Mouse (Mus musculus): ENCODE measurements around the gene Pex3. TPM values are rescaled to one million over a fixed set of nuclear protein-coding genes. Genes with fewer than 3 reads are reported as not detected.
"Not testable (repeated sequence)": the region's sequence is repeated elsewhere in the genome, so short reads cannot be mapped to it uniquely, and the experiment has no call there.

The Pex3 gene
- polyA plus RNA-seq, 1 experiment from 2014 or later: 28.9 TPM

DNA sequence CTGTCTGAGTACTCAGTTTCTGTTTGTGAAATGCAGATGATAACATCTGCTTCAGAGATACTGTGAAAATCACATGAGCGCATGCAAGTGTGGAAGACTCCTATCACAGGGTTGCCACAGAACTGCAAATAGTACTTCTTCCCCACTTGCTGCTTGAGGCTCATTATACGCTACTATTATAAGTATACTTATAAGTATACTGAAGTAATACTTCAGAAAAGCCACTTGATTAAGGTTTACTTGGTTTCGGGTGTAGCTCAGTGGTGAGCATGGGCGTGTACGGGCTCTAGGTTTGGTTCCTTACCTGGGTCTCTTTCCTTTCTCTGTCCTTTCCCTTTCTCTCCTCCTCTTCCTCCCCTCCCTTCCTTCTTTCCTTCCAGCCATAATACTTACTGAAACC lies 11.2 kb downstream of the Pex3 start:
- no peak overlapping the region for H3K9ac ChIP-seq (replicated peaks; ENCODE audit: low read length)
- WGBS: 91% methylated on average over 5 of the region's 5 CpGs
- peaks cover 22% of the 10 kb centered on the region; the same call in 1 of the 2 replicates for H3K36me3 ChIP-seq (ENCODE audit: insufficient read depth, low read length)
- H3K27ac ChIP-seq (ENCODE audit: low read length): no peak overlapping the region
- no peaks in the 10 kb centered on the region for H3K9me3 ChIP-seq (ENCODE audit: low read length)
- no peak overlapping the region for H3K4me3 ChIP-seq (ENCODE audit: low read length)
- no peaks in the 10 kb centered on the region for H3K27me3 ChIP-seq (ENCODE audit: insufficient read depth, low read length)
- ATAC-seq (ENCODE audit: low FRiP score, low TSS enrichment): no peak
- H3K4me2 ChIP-seq (replicated peaks; ENCODE audit: low read depth, low read length): no peak overlapping the region
- no peaks in the 10 kb centered on the region for H3K4me1 ChIP-seq (ENCODE audit: insufficient read depth, low read length)

DNA sequence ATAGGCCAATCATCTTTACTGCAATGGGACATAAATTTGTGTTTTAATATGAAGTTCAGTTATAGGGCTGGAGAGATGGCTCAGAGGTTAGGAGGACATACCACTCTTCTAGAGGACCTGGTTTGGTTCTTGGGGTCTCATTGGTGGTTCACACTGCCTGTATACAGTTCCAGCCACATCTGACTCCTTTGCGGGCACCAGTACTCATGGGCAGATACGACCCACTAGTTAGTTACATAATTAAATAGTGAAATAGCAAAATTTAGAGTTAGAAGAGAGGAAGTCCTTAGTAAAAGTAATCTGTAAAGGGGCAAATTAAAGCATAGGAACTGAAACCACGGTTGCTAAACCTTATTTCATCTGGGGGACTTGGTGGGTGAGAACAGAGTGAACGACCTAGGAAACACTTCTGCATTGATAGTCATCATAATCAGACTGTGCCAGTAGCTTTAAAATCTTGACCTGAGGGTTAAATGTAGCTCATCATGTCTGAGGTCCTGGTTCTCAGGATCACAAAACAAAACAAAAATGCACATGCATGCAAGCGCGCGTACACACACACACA lies 13.1 kb downstream of the Pex3 start:
- H3K27ac ChIP-seq (ENCODE audit: low read length): no peak overlapping the region
- no peak for ATAC-seq (ENCODE audit: low FRiP score, low TSS enrichment)

DNA sequence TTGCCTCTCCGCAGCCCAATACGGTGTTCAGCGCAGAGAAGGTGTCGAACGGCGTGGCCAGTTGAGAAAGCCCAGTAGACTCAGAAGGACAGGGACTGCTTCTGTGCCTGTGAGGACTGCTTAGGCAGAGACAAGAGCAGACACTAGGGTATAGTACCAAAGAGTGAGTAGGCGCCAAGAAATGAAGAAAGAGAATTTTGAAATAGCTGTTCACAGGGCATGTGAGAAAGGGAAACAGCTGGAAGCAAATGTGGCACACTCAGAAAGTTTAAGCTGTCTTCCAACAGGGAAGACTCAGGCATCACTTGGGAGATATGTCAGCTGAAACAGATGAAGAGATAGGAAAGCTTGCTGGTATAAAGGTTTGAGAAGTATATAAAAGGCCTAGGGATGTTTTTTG lies 16.2 kb downstream of the Pex3 start:
- no peak overlapping the region for H3K27ac ChIP-seq (ENCODE audit: low read length)
- H3K4me3 ChIP-seq (ENCODE audit: low read length): no peak overlapping the region
- H3K36me3 ChIP-seq (ENCODE audit: insufficient read depth, low read length): peaks cover 20% of the 10 kb centered on the region; the same call in 1 of the 2 replicates
- H3K9ac ChIP-seq (replicated peaks; ENCODE audit: low read length): no peak overlapping the region
- ATAC-seq (ENCODE audit: low FRiP score, low TSS enrichment): no peak
- no peak overlapping the region for H3K4me2 ChIP-seq (replicated peaks; ENCODE audit: low read depth, low read length)
- WGBS: 95% methylated on average over 7 of the region's 7 CpGs
- no peaks in the 10 kb centered on the region for H3K4me1 ChIP-seq (ENCODE audit: insufficient read depth, low read length)
- no peaks in the 10 kb centered on the region for H3K9me3 ChIP-seq (ENCODE audit: low read length)
- no peaks in the 10 kb centered on the region for H3K27me3 ChIP-seq (ENCODE audit: insufficient read depth, low read length)

More for the DNA sequence above, 13.1 kb downstream of the Pex3 start:
- no peaks in the 10 kb centered on the region for H3K4me1 ChIP-seq (ENCODE audit: insufficient read depth, low read length)
- H3K4me3 ChIP-seq (ENCODE audit: low read length): no peak overlapping the region
- H3K4me2 ChIP-seq (replicated peaks; ENCODE audit: low read depth, low read length): no peak overlapping the region
- no peak overlapping the region for H3K9ac ChIP-seq (replicated peaks; ENCODE audit: low read length)
- no peaks in the 10 kb centered on the region for H3K9me3 ChIP-seq (ENCODE audit: low read length)
- peaks cover 19% of the 10 kb centered on the region; the same call in 1 of the 2 replicates for H3K36me3 ChIP-seq (ENCODE audit: insufficient read depth, low read length)
- 95% methylated on average over 7 of the region's 7 CpGs for WGBS
- no peaks in the 10 kb centered on the region for H3K27me3 ChIP-seq (ENCODE audit: insufficient read depth, low read length)

DNA sequence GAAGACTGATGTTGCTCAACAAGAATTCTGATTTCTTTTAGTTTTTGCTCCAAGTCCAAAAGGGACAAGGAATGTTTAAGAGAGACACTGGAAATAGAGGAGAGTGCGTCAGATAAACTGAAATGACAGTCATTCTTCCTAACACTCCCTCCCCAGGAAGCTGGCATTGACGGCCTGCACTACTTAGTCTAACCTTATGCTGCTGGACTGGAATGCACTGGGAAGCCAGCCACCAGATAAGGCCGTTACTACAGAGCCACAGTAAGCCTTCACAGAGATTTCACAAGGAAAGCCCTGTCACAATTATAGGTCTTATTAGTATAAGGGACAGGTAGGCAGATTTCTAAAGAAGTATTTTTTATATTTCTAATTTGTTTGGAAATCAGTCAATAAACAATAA lies 18.2 kb downstream of the Pex3 start:
- H3K9me3 ChIP-seq (ENCODE audit: low read length): no peaks in the 10 kb centered on the region
- 92% methylated on average over 3 of the region's 3 CpGs for WGBS
- H3K9ac ChIP-seq (replicated peaks; ENCODE audit: low read length): no peak overlapping the region
- no peaks in the 10 kb centered on the region for H3K4me1 ChIP-seq (ENCODE audit: insufficient read depth, low read length)
- no peak for ATAC-seq (ENCODE audit: low FRiP score, low TSS enrichment)
- H3K27ac ChIP-seq (ENCODE audit: low read length): no peak overlapping the region
- H3K27me3 ChIP-seq (ENCODE audit: insufficient read depth, low read length): no peaks in the 10 kb centered on the region
- no peak overlapping the region for H3K4me2 ChIP-seq (replicated peaks; ENCODE audit: low read depth, low read length)
- peaks cover 23% of the 10 kb centered on the region; the same call in 1 of the 2 replicates for H3K36me3 ChIP-seq (ENCODE audit: insufficient read depth, low read length)
- H3K4me3 ChIP-seq (ENCODE audit: low read length): no peak overlapping the region

DNA sequence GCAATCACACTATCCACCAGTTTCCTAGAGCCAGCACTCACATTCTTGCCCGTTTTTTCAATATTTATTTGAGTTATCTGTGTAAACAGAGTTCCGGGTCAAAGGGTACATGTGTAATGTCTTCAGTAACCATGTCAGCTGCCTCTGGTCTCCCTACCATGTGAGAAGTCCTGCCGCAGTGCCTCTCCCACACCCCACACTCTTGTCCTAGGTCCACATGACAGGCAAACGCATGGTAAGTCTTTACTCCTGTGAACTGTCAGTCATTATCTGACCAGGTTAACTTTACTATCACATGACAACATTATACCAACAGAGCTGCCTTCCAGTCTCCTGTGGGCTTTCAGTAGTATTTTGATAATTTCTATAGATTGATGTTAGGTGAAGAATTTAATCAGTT lies 24.8 kb downstream of the Pex3 start:
- ATAC-seq (ENCODE audit: low FRiP score, low TSS enrichment): no peak
- Histone ChIP-seq H3K9me3 (ENCODE audit: low read length) (no peaks in the 10 kb centered on the region), H3K27me3 (ENCODE audit: insufficient read depth, low read length) (no peaks in the 10 kb centered on the region), H3K36me3 (ENCODE audit: insufficient read depth, low read length) (peaks cover 30% of the 10 kb centered on the region), H3K9ac (replicated peaks; ENCODE audit: low read length) (no peak overlapping the region), H3K4me2 (replicated peaks; ENCODE audit: low read depth, low read length) (no peak overlapping the region), H3K4me3 (ENCODE audit: low read length) (no peak overlapping the region), H3K4me1 (ENCODE audit: insufficient read depth, low read length) (no peaks in the 10 kb centered on the region), H3K27ac (ENCODE audit: low read length) (no peak overlapping the region)
- WGBS: 77% methylated on average over 4 of the region's 4 CpGs

DNA sequence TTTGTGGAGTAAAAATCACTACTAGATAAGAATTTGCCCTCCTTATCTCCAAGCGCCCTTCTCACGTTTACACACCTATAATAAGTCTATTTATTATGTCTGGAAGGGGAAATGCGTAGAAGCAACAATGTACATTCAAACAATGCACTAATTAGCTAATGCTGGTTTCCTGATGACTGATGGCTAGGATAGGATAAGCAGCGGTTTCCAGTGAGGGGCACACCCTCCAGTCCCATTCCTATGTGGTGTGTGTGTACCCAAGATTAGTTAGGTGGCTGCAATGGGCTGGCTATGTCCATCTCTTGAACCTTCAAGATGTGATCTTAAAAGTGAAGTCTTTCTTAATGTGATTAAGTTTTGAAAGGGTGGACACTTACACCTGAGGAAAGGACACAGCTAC lies 31.1 kb downstream of the Pex3 start:
- H3K36me3 ChIP-seq (ENCODE audit: insufficient read depth, low read length): peaks cover 7% of the 10 kb centered on the region; the same call in 1 of the 2 replicates
- no peaks in the 10 kb centered on the region for H3K4me1 ChIP-seq (ENCODE audit: insufficient read depth, low read length)
- no peaks in the 10 kb centered on the region for H3K27me3 ChIP-seq (ENCODE audit: insufficient read depth, low read length)
- 80% methylated on average over 4 of the region's 4 CpGs for WGBS
- no peak overlapping the region for H3K27ac ChIP-seq (ENCODE audit: low read length)
- no peak for ATAC-seq (ENCODE audit: low FRiP score, low TSS enrichment)
- H3K4me3 ChIP-seq (ENCODE audit: low read length): no peak overlapping the region
- H3K9ac ChIP-seq (replicated peaks; ENCODE audit: low read length): no peak overlapping the region
- no peak overlapping the region for H3K4me2 ChIP-seq (replicated peaks; ENCODE audit: low read depth, low read length)
- no peaks in the 10 kb centered on the region for H3K9me3 ChIP-seq (ENCODE audit: low read length)

DNA sequence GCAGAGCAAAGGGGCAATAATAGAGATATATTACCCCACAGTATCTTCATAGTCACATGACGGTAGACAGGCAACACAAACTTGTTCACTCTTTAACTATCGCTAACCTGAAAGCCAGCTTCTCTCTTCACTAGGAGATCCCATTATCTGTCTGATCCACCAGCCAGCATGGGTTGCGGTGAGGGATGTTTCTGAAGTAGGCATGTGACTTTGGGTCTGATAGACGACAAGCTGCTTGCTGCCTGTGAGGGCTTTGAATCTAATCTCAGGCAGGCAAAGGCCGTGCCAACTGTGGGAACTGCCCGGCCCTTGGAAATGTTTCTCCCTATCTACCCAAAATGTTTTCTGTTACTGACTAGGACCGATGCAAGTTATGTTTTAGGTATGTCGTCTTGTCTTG lies 50.6 kb downstream of the Pex3 start:
- Histone ChIP-seq H3K4me3 (ENCODE audit: low read length) (peak overlapping the region; percentile 8; the same call in 1 of the 2 replicates), H3K27me3 (ENCODE audit: insufficient read depth, low read length) (no peaks in the 10 kb centered on the region), H3K36me3 (ENCODE audit: insufficient read depth, low read length) (0 out of 2 replicates have a peak, but pooled peaks cover 6% of the 10 kb centered on the region), H3K4me1 (ENCODE audit: insufficient read depth, low read length) (peaks cover 12% of the 10 kb centered on the region), H3K27ac (ENCODE audit: low read length) (no peak overlapping the region), H3K9ac (replicated peaks; ENCODE audit: low read length) (0 out of 2 replicates have a peak overlapping the region, but pooled peaks have one; percentile 26), H3K4me2 (replicated peaks; ENCODE audit: low read depth, low read length) (peak overlapping the region; percentile 72), H3K9me3 (ENCODE audit: low read length) (no peaks in the 10 kb centered on the region)
- 82% methylated on average over 8 of the region's 8 CpGs for WGBS
- no peak for ATAC-seq (ENCODE audit: low FRiP score, low TSS enrichment)

DNA sequence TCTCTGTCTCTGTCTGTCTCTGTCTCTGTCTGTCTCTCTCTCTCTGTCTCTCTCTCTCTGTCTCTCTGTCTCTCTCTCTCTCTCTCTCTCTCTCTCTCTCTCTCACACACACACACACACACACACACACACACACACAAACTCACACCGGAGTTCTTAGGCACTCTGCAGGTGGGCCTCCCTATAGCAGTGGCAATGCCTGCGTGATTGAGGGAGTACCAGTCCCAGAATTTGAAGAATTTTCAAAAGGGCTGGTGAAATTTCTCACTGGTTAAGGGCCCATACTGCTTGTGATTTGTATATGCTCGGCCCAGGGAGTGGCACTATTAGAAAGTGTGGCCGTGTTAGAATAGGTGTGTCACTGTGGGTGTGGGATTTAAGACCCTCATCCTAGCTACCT lies 51.4 kb downstream of the Pex3 start:
- not testable (repeated sequence) for H3K36me3 ChIP-seq (ENCODE audit: insufficient read depth, low read length); H3K27ac ChIP-seq (ENCODE audit: low read length); H3K27me3 ChIP-seq (ENCODE audit: insufficient read depth, low read length); H3K9me3 ChIP-seq (ENCODE audit: low read length)
- H3K4me2 ChIP-seq (replicated peaks; ENCODE audit: low read depth, low read length): peak overlapping the region; percentile 72
- 55% methylated on average over 4 of the region's 4 CpGs for WGBS
- peak overlapping the region; percentile 64 for H3K4me3 ChIP-seq (ENCODE audit: low read length)
- peaks cover 12% of the 10 kb centered on the region for H3K4me1 ChIP-seq (ENCODE audit: insufficient read depth, low read length)
- ATAC-seq (ENCODE audit: low FRiP score, low TSS enrichment): 0 out of 2 replicates have a peak, but pooled peaks have one; percentile 24
- H3K9ac ChIP-seq (replicated peaks; ENCODE audit: low read length): peak overlapping the region; percentile 67

DNA sequence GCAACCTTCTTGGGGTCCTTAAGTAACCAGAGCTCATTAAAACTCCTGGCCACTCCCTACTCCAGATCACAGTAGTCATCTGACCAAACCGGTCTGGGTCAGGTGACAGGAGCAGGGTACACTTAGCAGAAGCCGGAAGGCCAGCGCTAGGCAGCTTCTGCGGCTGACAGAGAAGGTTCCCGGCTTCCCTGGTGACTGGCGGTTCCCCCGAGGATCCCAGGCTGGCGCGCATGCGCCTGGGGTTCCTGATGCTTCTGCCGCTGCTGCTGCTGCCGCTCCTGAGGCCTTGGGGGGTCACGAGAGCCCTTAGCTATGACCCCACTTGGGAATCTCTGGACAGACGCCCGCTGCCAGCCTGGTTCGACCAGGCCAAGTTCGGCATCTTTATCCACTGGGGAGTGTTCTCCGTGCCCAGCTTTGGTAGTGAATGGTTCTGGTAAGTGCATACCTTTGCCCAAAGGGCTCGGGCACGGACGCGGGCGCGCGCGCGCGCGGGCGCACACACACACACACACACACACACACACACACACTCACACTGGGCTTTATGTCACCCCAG lies 51.9 kb downstream of the Pex3 start:
- peak overlapping the region; percentile 73 for H3K27ac ChIP-seq (ENCODE audit: low read length)
- under 1% methylated on average over 30 of the region's 30 CpGs for WGBS
- peak overlapping the region; percentile 67 for H3K9ac ChIP-seq (replicated peaks; ENCODE audit: low read length)
- peak overlapping the region; percentile 64 for H3K4me3 ChIP-seq (ENCODE audit: low read length)
- ATAC-seq (ENCODE audit: low FRiP score, low TSS enrichment): peak; percentile 98
- 0 out of 2 replicates have a peak, but pooled peaks cover 6% of the 10 kb centered on the region for H3K36me3 ChIP-seq (ENCODE audit: insufficient read depth, low read length)
- no peaks in the 10 kb centered on the region for H3K27me3 ChIP-seq (ENCODE audit: insufficient read depth, low read length)
- peak overlapping the region; percentile 72 for H3K4me2 ChIP-seq (replicated peaks; ENCODE audit: low read depth, low read length)
- peaks cover 12% of the 10 kb centered on the region for H3K4me1 ChIP-seq (ENCODE audit: insufficient read depth, low read length)
- H3K9me3 ChIP-seq (ENCODE audit: low read length): no peaks in the 10 kb centered on the region

DNA sequence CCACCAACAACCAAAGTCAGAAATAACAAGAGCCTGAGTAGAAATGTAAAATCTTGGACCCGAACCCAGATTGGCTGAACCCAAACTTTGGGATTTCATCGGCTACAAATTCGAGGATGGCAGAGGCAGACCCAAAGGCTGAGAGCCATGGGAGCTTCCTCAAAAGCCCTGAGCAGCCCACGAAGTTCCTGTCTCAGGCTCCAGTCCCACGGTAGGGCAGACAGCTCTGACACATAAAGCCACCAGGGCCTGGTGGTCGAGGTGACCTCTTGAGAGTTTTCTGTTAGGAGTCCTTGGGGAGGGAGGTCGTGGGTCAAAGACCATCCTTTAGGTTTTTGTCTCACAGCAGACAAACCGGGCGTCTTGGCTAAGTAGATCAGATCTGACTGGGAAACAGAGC lies 52.5 kb downstream of the Pex3 start:
- H3K36me3 ChIP-seq (ENCODE audit: insufficient read depth, low read length): 0 out of 2 replicates have a peak, but pooled peaks cover 3% of the 10 kb centered on the region
- WGBS: 40% methylated on average over 9 of the region's 9 CpGs
- no peaks in the 10 kb centered on the region for H3K9me3 ChIP-seq (ENCODE audit: low read length)
- H3K4me1 ChIP-seq (ENCODE audit: insufficient read depth, low read length): peaks cover 12% of the 10 kb centered on the region
- peak overlapping the region; percentile 64 for H3K4me3 ChIP-seq (ENCODE audit: low read length)
- H3K27ac ChIP-seq (ENCODE audit: low read length): peak overlapping the region; percentile 73
- peak overlapping the region; percentile 72 for H3K4me2 ChIP-seq (replicated peaks; ENCODE audit: low read depth, low read length)
- H3K27me3 ChIP-seq (ENCODE audit: insufficient read depth, low read length): no peaks in the 10 kb centered on the region
- H3K9ac ChIP-seq (replicated peaks; ENCODE audit: low read length): peak overlapping the region; percentile 67
- peak; percentile 21 for ATAC-seq (ENCODE audit: low FRiP score, low TSS enrichment)
